9 mouse cellular contexts compared by ENCODE assay signal in the genomic region with DNA sequence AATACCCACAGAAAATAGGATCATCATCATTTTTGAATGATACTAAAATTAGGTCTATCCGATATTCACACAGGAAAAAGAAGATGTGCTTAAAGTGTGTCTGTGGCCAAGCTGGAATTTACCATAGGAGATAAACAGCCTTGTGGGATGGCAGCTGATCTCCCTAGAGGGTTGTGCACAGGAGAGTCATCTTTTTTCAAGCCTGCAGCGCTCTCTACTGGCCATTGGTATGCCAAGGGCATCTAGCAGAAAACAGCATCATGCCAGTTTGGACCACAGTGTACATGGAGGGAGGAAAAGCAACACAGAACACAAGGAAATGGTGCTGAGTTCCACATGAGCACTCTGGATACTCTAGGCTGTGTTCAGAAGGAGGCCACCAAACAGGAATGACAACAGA.
DNase-seq lines count a peak whose midpoint lies in the region; ATAC-seq and TF ChIP-seq lines count a peak whose summit lies in the region.
"Had no signal": no experiment of that assay in that cellular context is flagged by ENCODE, and none has a peak within 500 bp of the region (broad histone marks: within the 10 kb centered on the region; RNA-seq: fewer than 3 reads in every experiment).

No protein-coding gene starts in this region.

- H3ac ChIP-seq in C2C12 (ENCODE audit: control insufficient read depth, insufficient read length, low read depth) (no peak overlapping the region), myocyte (ENCODE audit: control insufficient read depth, insufficient read length) (no peak overlapping the region)

- H3K4me2 ChIP-seq in kidney, postnatal 0 days (ENCODE audit: low read length), result no peak overlapping the region
- H3K4me2 ChIP-seq in myocyte (ENCODE audit: low read depth), result no peak overlapping the region
- H3K4me2 ChIP-seq: heart, embryonic 13.5 days had no signal

- H3K79me2 ChIP-seq in C2C12 (ENCODE audit: control insufficient read depth, insufficient read depth) (no peaks in the 10 kb centered on the region), myocyte (ENCODE audit: control insufficient read depth, insufficient read depth) (no peaks in the 10 kb centered on the region)

- no peaks in the 10 kb centered on the region for H3K4me1 ChIP-seq in kidney, postnatal 0 days (replicated peaks; ENCODE audit: insufficient read depth, low read length)
- H3K4me1 ChIP-seq: heart, embryonic 13.5 days had no signal

- no peak overlapping the region for H3K9ac ChIP-seq in kidney, postnatal 0 days (ENCODE audit: low read depth, low read length)
- H3K9ac ChIP-seq: heart, embryonic 13.5 days had no signal

- H3K27me3 ChIP-seq in C2C12 (ENCODE audit: control insufficient read depth, insufficient read depth, insufficient read length) (no peaks in the 10 kb centered on the region), myocyte (ENCODE audit: control insufficient read depth, insufficient read depth, insufficient read length) (no peaks in the 10 kb centered on the region)
- H3K27me3 ChIP-seq in kidney, postnatal 0 days (ENCODE audit: insufficient read depth, low read length), result no peaks in the 10 kb centered on the region
- H3K27me3 ChIP-seq: heart, embryonic 13.5 days had no signal

- TF ChIP-seq CTCF in C2C12 (IDR thresholded peaks at IDR 0.05; ENCODE audit: control insufficient read depth, insufficient read depth, insufficient read length), result peak; percentile 61
- TF ChIP-seq CTCF in kidney, postnatal 0 days (IDR thresholded peaks at IDR 0.05; ENCODE audit: low read depth), result peak; percentile 80

- peak; percentile 65 for DNase-seq in R1 (ENCODE audit: low read depth, low spot score)
- peak; percentile 6 to 14 for DNase-seq in cerebellum, postnatal 36 days
- DNase-seq in kidney, postnatal 0 days (ENCODE audit: low spot score), result peak; percentile 79
- DNase-seq in liver, result peak; percentile 58
- peak; percentile 27 for DNase-seq in testis, postnatal 14 days (ENCODE audit: low spot score)

- H3K9me3 ChIP-seq in kidney, postnatal 0 days (replicated peaks; ENCODE audit: low read length), result no peaks in the 10 kb centered on the region

- peak; percentile 94 for ATAC-seq in granulocyte monocyte progenitor cell, adult 5-6 weeks (replicated peaks; ENCODE audit: poor library complexity, severe bottlenecking)
- ATAC-seq in kidney, postnatal 0 days (replicated peaks; ENCODE audit: low FRiP score, low read depth), result peak; percentile 74

- no peaks in the 10 kb centered on the region for H3K79me3 ChIP-seq in C2C12 (ENCODE audit: low read depth)

- WGBS in kidney, postnatal 0 days, result 35% methylated on average over 2 of the region's 2 CpGs

- H3K36me3 ChIP-seq in C2C12 (ENCODE audit: control insufficient read depth, insufficient read depth) (no peaks in the 10 kb centered on the region), myocyte (ENCODE audit: control insufficient read depth, insufficient read depth) (no peaks in the 10 kb centered on the region)
- H3K36me3 ChIP-seq in kidney, postnatal 0 days (ENCODE audit: insufficient read depth, low read length), result no peaks in the 10 kb centered on the region
- H3K36me3 ChIP-seq: heart, embryonic 13.5 days had no signal

- H3K4me3 ChIP-seq in C2C12 (ENCODE audit: insufficient read depth, poor library complexity, severe bottlenecking), result no peak overlapping the region
- no peak overlapping the region for H3K4me3 ChIP-seq in kidney, postnatal 0 days (replicated peaks; ENCODE audit: low read depth, low read length)
- H3K4me3 ChIP-seq in myocyte, result no peak overlapping the region
- H3K4me3 ChIP-seq: heart, embryonic 13.5 days had no signal

- H3K27ac ChIP-seq in kidney, postnatal 0 days, result no peak overlapping the region
- H3K27ac ChIP-seq: heart, embryonic 13.5 days had no signal

- TF ChIP-seq POLR2A in myocyte (IDR thresholded peaks at IDR 0.05; ENCODE audit: insufficient read length, low read depth), result no peak

TF ChIP-seq in C2C12, 6 proteins besides CTCF, POLR2A, EP300 and RAD21:
- TF ChIP-seq MYOD1 (IDR thresholded peaks at IDR 0.05; ENCODE audit: control insufficient read depth, insufficient read length, low read depth), result peak; percentile 59
- no peak for TF ChIP-seq MAX (IDR thresholded peaks at IDR 0.05)
- no peak for TF ChIP-seq MYOG (IDR thresholded peaks at IDR 0.05; ENCODE audit: control insufficient read depth, extremely low read depth, insufficient read length)
- no peak for TF ChIP-seq FOSL1 (IDR thresholded peaks at IDR 0.05; ENCODE audit: insufficient read depth, low read length, poor library complexity, severe bottlenecking)
- TF ChIP-seq CEBPB (IDR thresholded peaks at IDR 0.05; ENCODE audit: low read depth), result no peak

TF ChIP-seq in myocyte, 11 proteins besides CTCF, POLR2A, EP300 and RAD21:
- TF ChIP-seq TCF3 (IDR thresholded peaks at IDR 0.05; ENCODE audit: insufficient read length, low read depth), result no peak
- TF ChIP-seq MYOG (IDR thresholded peaks at IDR 0.05; ENCODE audit: control insufficient read depth in 1 of 3, insufficient read depth in 1 of 3, insufficient read length in 2 of 3, low read depth in 2 of 3), result peak in 2 of 3 experiments; percentile 52 to 58
- TF ChIP-seq MYOD1 (IDR thresholded peaks at IDR 0.05; ENCODE audit: control insufficient read depth in 1 of 3, insufficient read length in 2 of 3, low read depth in 2 of 3), result peak; percentile 13 to 71 (median 59)

Comparison
In these comparisons a context has a peak if more than half of its experiments do, and no peak if none do; other contexts are left out.
1. DNase-seq: peak in every context shown above with its lines; median percentile 79 in kidney, postnatal 0 days; 65 in R1; 58 in liver; 27 in testis, postnatal 14 days; 10 in cerebellum, postnatal 36 days.